Mouse (Mus musculus) erythroblast, adult 5-6 weeks (primary cell): ENCODE data around the gene Zfp981. TPM values are rescaled to one million over a fixed set of nuclear protein-coding genes. Genes with fewer than 3 reads are reported as not detected.
"Not testable (repeated sequence)": the region's sequence is repeated elsewhere in the genome, so short reads cannot be mapped to it uniquely, and the experiment has no call there.

ENCODE experiments used
- ATAC-seq: replicated peaks from 2 replicates; pipeline ENCODE4 v1.8.0; 2016; ENCODE audit warnings: moderate number of reproducible peaks, mild to moderate bottlenecking, moderate TSS enrichment, inconsistent platforms; ENCODE audit not compliant: poor library complexity, low FRiP score, severe bottlenecking
- total RNA-seq, 2 experiments: library from RNA; stranded (forward) in 1 of 2; stranded (reverse) in 1 of 2; fragments of 150-400 nt in 1 of 2; fragments of 200-764, 138-1000 nt in 1 of 2; gene quantifications; 2 replicates each; pipeline versions ENCODE4 v1.2.3 to v1.2.4; 2015 to 2017; ENCODE audit warnings: low replicate concordance in 2 of 2

Gene Zfp981
- total RNA-seq (2015; ENCODE audit: low replicate concordance) (not detected in 2 replicates), total RNA-seq (2017; ENCODE audit: low replicate concordance) (not detected in 2 replicates)

GRCm38 (mm10) chr4:146501727-146502126, at the start of gene Zfp981:
Gene Zfp981 (plus strand): TSS chr4:146502027.
- not testable (repeated sequence) for ATAC-seq

DNA sequence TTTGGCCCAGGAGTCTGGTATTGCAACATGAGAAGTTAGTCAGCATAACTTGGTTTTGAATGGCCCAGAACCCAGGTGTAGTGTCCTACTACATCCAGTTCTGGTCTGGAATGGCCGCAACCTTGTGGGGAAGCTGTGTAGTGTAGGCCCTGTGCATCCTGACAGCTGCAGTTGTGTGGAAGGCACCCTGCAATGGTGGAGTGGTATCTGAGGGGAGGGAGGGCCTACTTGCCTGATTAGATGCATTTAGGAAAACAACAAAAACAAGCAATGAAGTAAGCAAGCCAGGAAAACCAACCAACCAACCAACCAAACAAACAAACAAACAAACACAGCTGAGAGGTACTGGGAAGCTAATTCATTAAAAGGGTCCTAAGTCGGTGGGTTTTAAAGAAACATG, 49.3 kb upstream of the Zfp981 start:
- not testable (repeated sequence) for ATAC-seq

GRCm38 (mm10) chr4:146454170-146454569, 47.7 kb upstream of the Zfp981 start:
- ATAC-seq: not testable (repeated sequence)

DNA sequence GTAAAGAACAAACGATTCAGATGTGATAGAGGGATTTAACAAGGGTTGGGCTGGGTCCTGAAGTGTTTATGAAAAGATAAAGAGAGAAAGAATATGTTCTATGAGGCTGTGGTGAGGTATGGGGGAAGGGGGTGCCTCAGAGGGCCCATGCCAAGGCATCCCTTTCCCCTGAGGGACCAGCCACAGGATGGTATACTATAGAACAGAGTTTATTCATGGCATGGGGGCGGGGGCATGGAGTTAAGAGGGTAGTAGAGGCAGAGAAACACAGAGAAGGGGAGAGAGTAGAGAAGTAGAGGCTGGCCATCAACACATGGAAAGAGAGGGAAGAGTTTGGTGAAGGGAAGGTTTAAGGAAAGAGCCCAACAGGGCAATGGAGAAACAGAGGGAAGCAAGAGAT, 46.9 kb upstream of the Zfp981 start:
- no peak for ATAC-seq

DNA sequence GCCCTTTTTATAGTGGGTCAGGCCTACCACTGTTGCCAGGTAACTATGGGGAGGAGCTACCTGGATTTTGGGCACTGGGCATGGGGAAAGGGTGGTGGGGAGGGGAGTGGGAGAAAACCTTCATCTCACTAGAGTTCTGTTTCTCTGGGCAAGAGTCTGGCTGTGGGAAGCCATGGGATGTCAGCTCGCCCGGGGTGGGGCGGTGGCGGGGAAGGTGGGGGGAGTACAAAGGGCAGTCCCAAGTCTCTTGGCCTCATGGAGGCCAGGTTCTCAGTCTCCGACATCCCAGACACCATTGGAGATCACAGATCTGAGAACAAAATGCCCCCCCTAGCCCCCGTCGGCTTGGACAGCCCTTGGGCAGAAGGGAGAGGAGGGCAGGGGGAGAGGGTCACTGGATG, 46.5 kb upstream of the Zfp981 start:
- ATAC-seq: no peak

- ATAC-seq: no peak
These were observed 45.6 kb upstream of the Zfp981 start for GRCm38 (mm10) chr4:146456061-146456726.

DNA sequence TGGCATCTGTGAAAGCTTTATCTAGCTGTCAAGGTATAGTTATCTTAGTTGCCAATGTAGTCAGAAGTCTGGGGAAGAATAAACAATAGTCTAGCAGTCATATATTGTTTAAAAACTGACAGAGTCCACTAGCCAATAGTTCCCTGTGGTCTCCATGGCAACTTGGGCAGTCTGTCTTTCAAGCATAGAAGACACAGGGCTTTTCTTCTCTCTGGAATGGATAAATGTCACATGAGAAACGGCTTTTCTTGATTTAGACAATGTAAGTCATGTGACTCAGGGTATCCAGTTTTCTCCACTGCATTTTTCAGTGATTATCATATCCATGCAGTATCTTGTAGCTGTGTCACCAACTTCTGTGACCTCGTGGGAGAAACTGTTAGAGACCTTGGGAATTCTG, 44.7 kb upstream of the Zfp981 start:
- no peak for ATAC-seq

- ATAC-seq: no peak
These were observed 44.1 kb upstream of the Zfp981 start for GRCm38 (mm10) chr4:146457720-146458119.

- not testable (repeated sequence) for ATAC-seq
These were observed 42.0 kb upstream of the Zfp981 start for GRCm38 (mm10) chr4:146459822-146460221.

GRCm38 (mm10) chr4:146460685-146461084, 41.1 kb upstream of the Zfp981 start:
- peak; percentile 54; the same call in 1 of the 2 replicates for ATAC-seq

DNA sequence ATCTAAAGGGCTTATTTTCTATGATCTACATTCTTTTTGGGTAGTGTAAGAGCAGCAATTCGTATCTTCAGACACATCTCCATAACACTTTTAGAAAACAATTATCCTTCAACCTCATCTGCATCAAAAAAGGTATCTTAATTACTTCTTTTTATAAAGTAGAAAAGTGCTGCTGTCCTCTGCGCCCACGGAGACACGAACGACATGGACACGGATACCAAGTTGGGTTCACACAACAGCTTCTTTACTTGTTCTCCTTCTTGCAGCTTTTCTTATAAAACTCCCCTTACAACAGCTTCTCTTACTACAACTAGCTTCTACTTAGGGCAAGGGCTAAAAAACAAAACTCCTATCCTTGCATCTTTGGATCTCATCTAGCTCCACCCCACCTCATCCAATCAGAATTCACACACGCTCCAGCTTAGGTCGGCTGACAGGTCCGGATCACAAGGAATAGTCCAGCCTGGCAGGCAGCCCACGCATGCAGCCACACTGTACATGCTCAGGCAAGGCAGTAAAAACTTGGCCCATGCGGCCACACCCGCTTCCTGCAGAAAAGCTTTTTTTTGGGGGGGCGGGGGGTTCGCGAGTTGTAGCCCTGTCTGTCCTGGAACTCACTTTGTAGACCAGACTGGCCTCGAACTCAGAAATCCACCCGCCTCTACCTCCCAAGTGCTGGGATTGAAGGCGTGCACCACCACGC, 38.0 kb upstream of the Zfp981 start:
- not testable (repeated sequence) for ATAC-seq

GRCm38 (mm10) chr4:146469984-146470383, 31.8 kb upstream of the Zfp981 start:
- not testable (repeated sequence) for ATAC-seq

DNA sequence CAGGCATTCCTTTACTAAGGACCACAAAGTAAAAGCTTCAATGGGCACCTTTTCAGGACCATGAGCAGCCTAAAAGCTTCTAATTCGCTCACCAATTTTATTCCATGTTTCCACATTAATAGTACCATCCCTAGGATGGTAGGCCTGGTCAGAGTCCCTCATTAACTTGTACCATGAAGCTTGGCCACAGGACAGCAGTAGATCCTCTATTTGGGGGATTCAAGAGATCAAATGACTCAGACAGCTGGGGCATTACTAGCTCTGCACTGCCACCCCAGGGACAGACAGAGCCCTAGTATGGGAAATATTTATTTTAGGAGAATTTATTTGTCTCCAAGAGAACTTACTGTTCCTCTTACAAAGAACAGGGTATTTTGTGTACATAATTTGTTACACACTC, 27.6 kb upstream of the Zfp981 start:
- ATAC-seq: peak; percentile 52; the same call in 1 of the 2 replicates

GRCm38 (mm10) chr4:146474716-146475676, 26.8 kb upstream of the Zfp981 start:
- ATAC-seq: peak; percentile 77

- not testable (repeated sequence) for ATAC-seq
These were observed 25.6 kb upstream of the Zfp981 start for GRCm38 (mm10) chr4:146476260-146476659.

GRCm38 (mm10) chr4:146476959-146477358, 24.9 kb upstream of the Zfp981 start:
- ATAC-seq: not testable (repeated sequence)

DNA sequence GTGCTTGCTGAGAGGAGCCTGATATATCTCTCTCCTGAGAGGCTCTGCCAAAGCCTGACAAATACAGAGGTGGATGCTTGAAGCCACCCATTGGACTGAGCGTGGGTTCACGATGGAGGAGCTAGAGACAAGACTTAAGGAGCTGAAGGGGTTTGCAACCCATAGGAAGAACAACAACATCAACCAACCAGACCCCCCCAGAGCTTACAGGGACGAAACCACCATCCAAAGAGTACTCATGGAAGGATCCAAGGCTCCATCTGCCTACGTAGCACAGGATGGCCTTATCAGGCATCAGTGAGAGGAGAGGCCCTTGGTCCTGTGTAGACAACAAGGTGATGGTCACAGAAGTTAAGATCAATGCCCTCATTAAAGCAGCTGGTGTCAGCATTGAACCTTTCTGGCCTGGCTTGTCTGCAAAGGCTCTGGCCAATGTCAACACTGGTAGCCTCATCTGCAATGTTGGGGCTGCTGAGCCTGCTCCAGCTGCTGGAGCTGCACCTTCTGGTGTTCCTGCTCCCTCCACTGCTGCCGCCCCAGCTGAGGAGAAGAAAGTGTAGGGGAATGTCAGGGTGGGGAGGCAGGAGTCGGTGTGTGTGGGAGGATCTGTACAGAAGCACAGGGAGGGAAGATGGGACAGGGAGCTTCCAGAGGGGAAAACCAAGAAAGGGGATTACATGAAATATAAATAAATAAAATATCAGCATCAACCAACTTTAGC, 21.3 kb upstream of the Zfp981 start:
- ATAC-seq: not testable (repeated sequence)

GRCm38 (mm10) chr4:146482546-146482945, 19.3 kb upstream of the Zfp981 start:
- not testable (repeated sequence) for ATAC-seq

DNA sequence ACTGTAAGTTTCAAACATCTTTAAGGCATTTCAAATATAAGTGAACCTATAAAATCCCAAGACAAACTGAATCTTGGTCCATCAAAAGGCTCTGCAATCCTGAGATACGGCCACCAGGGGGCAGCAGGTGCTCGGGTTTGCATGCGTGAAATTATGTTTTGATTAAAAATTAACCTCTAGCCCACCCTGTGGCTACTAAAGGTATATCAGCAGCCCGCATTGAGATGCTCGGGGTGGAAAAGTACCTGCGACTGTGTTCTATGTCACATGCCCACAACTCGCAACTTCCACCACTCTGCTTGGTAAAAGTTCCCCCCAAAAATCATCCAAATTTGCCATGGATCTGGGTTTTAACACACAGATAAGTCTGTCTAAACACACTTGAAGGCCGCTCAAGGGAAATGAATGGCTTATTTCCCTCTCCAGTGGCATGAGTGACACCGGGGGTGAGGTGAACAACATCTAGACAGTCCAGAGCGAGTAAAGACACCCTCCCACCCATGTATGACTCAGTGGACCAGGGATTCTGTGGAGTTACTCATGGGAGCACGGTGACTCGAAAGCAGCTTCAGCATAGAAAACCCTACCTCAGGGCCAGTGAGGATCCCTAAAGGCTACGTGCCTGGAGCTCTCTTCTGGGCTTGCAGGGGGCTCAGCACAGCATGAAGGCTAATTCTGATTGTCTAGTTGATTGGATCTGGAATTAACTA, 18.1 kb upstream of the Zfp981 start:
- ATAC-seq: peak; percentile 63; the same call in 1 of the 2 replicates
